Mouse (Mus musculus) hindlimb bud, embryonic 11.5 days (tissue): ENCODE measurements around the gene Szt2.

Source experiments
- DNase-seq: peaks from one replicate; pipeline ENCODE4 v3.0.0-alpha.2; 2012; ENCODE audit warnings: low read depth, low spot score; ENCODE audit errors: extremely low spot score

The Szt2 gene

GRCm38 (mm10) chr4:118409142-118409900, at the start of gene Szt2, which contains the start of gene Med8:
Szt2 (minus strand) TSS chr4:118409273.
Med8 (plus strand) TSS chr4:118409337.
- DNase-seq: peak; percentile 83

GRCm38 (mm10) chr4:118457345-118457975, 48.4 kb upstream of the Szt2 start, which contains the start of gene Mpl:
Mpl (minus strand) TSS chr4:118457513.
- DNase-seq: no peak

GRCm38 (mm10) chr4:118446415-118447153, 37.5 kb upstream of the Szt2 start:
- DNase-seq: no peak

GRCm38 (mm10) chr4:118445781-118446414, 36.8 kb upstream of the Szt2 start:
- DNase-seq: no peak

- no peak for DNase-seq
These were observed 36.0 kb upstream of the Szt2 start for GRCm38 (mm10) chr4:118445088-118445487.

- no peak for DNase-seq
These were observed 28.8 kb upstream of the Szt2 start for GRCm38 (mm10) chr4:118437829-118438253.

- peak; percentile 93 for DNase-seq
These were observed 27.9 kb upstream of the Szt2 start, which contains the start of gene Cdc20 for GRCm38 (mm10) chr4:118436820-118437603. Cdc20 (minus strand) TSS chr4:118437352.

GRCm38 (mm10) chr4:118432332-118432731, 23.3 kb upstream of the Szt2 start:
- no peak for DNase-seq

GRCm38 (mm10) chr4:118429215-118429895, 20.3 kb upstream of the Szt2 start:
- DNase-seq: no peak

- no peak for DNase-seq
These were observed 19.6 kb upstream of the Szt2 start for GRCm38 (mm10) chr4:118428531-118429214.

GRCm38 (mm10) chr4:118427768-118428451, 18.8 kb upstream of the Szt2 start, which contains the start of gene Elovl1:
Elovl1 (plus strand) TSS chr4:118428093.
- no peak for DNase-seq

GRCm38 (mm10) chr4:118427415-118427767, 18.3 kb upstream of the Szt2 start:
- DNase-seq: no peak

GRCm38 (mm10) chr4:118425374-118425773, 16.3 kb upstream of the Szt2 start:
- no peak for DNase-seq

GRCm38 (mm10) chr4:118424541-118425160, 15.6 kb upstream of the Szt2 start:
- DNase-seq: no peak

GRCm38 (mm10) chr4:118421384-118421783, 12.3 kb upstream of the Szt2 start:
- DNase-seq: no peak

- no peak for DNase-seq
These were observed 8.2 kb upstream of the Szt2 start for GRCm38 (mm10) chr4:118417112-118417797.

- no peak for DNase-seq
These were observed 7.3 kb upstream of the Szt2 start for GRCm38 (mm10) chr4:118416329-118416728.
